Mouse (Mus musculus) liver, adult (tissue): ENCODE measurements around the gene Gcgr.

Source experiments
- GATA4 ChIP-seq: IDR thresholded peaks from 2 replicates; pipeline ENCODE4 v1.6.1; 2014; ENCODE audit warnings: mild to moderate bottlenecking, low read length; ENCODE audit not compliant: insufficient replicate concordance

Gene Gcgr

GRCm38 (mm10) chr11:120545964-120546363 is 15.5 kb downstream of the Gcgr start:
- no peak for TF ChIP-seq GATA4

- TF ChIP-seq GATA4: no peak
Measured at GRCm38 (mm10) chr11:120547469-120547868, 17.0 kb downstream of the Gcgr start.

- no peak for TF ChIP-seq GATA4
Measured at GRCm38 (mm10) chr11:120548214-120548613, 17.7 kb downstream of the Gcgr start.

GRCm38 (mm10) chr11:120548786-120549167 is 18.3 kb downstream of the Gcgr start:
- no peak for TF ChIP-seq GATA4

- TF ChIP-seq GATA4: peak; percentile 18; the same call in 1 of the 2 replicates
Measured at GRCm38 (mm10) chr11:120549168-120549945, 18.9 kb downstream of the Gcgr start, which contains the start of gene Mcrip1. Mcrip1 (minus strand) TSS chr11:120549727.

- no peak for TF ChIP-seq GATA4
Measured at GRCm38 (mm10) chr11:120549986-120550809, 19.7 kb downstream of the Gcgr start.

GRCm38 (mm10) chr11:120550810-120551440 is 20.4 kb downstream of the Gcgr start, which contains the start of gene Ppp1r27:
Ppp1r27 (minus strand) TSS chr11:120551132.
- no peak for TF ChIP-seq GATA4

- TF ChIP-seq GATA4: no peak
Measured at GRCm38 (mm10) chr11:120552736-120553135, 22.2 kb downstream of the Gcgr start.

GRCm38 (mm10) chr11:120554834-120555233 is 24.3 kb downstream of the Gcgr start:
- TF ChIP-seq GATA4: no peak

- no peak for TF ChIP-seq GATA4
Measured at GRCm38 (mm10) chr11:120555260-120555659, 24.8 kb downstream of the Gcgr start.

GRCm38 (mm10) chr11:120560952-120561728 is 30.6 kb downstream of the Gcgr start:
- TF ChIP-seq GATA4: no peak

- TF ChIP-seq GATA4: no peak
Measured at GRCm38 (mm10) chr11:120562949-120563348, 32.5 kb downstream of the Gcgr start.

- no peak for TF ChIP-seq GATA4
Measured at GRCm38 (mm10) chr11:120565114-120565513, 34.6 kb downstream of the Gcgr start.

GRCm38 (mm10) chr11:120568324-120568723 is 37.8 kb downstream of the Gcgr start:
- TF ChIP-seq GATA4: no peak

GRCm38 (mm10) chr11:120571122-120571521 is 40.6 kb downstream of the Gcgr start:
- peak; percentile 59; the same call in 1 of the 2 replicates for TF ChIP-seq GATA4
